Comparison of ENCODE assay signal across 14 mouse cellular contexts in genomic region chr7:143447130-143447529, GRCm38 (mm10). TPM values are rescaled to one million over a fixed set of nuclear protein-coding genes. Genes with fewer than 3 reads are reported as not detected.
A peak's percentile ranks its signal among the peaks of the same experiment; 100 is the strongest.
DNase-seq lines count a peak whose midpoint lies in the region; ATAC-seq lines count a peak whose summit lies in the region.
"Had no signal": no experiment of that assay in that cellular context is flagged by ENCODE, and none has a peak within 500 bp of the region (broad histone marks: within the 10 kb centered on the region; RNA-seq: fewer than 3 reads in every experiment).

No protein-coding gene starts in this region.

- intact Hi-C loops in left cerebral cortex, postnatal 4 days (cut with DNase I), result no loop called here
- intact Hi-C loops in left cerebral cortex, postnatal 36 days (cut with DNase I), result no loop called here

- ATAC-seq in cerebellum, adult (ENCODE audit: insufficient number of reproducible peaks, low FRiP score, low TSS enrichment), result peak; percentile 92
- ATAC-seq: forebrain, postnatal 0 days had no signal

- DNase-seq in cerebellum, postnatal 4 days (ENCODE audit: low spot score in 2 of 2), result no peak
- DNase-seq in left cerebral cortex, postnatal 4 days, result peak; percentile 56
- no peak for DNase-seq in left cerebral cortex, postnatal 36 days (ENCODE audit: low spot score in 2 of 2)
- peak; percentile 86 to 94 for DNase-seq in cerebellum, postnatal 10 days
- DNase-seq in skeletal muscle tissue, adult 2 months (ENCODE audit: low read depth, low spot score), result peak; percentile 31
- no peak for DNase-seq in right cerebral cortex, postnatal 14 days
- DNase-seq in kidney, postnatal 36 days, result no peak
- DNase-seq: forebrain, postnatal 0 days; heart, postnatal 14 days; thymus, postnatal 25 days had no signal

RNA-seq across cellular contexts. Expression of gene Cdkn1c, which starts 13.7 kb away (rescaled TPM):
- 10 to 100 TPM; 47.3 to 47.8 TPM for total RNA-seq in left cerebral cortex, postnatal 4 days (2021)
- total RNA-seq in left cerebral cortex, postnatal 36 days (2021), result 10 to 100 TPM; 11.9 to 14.2 TPM

RNA-seq across cellular contexts. Expression of gene Slc22a18, which starts 26.4 kb away (rescaled TPM):
- not detected for total RNA-seq in left cerebral cortex, postnatal 4 days (2021)
- total RNA-seq in left cerebral cortex, postnatal 36 days (2021), result under 1 TPM; 0.34 to 0.89 TPM
- total RNA-seq: neutrophil, adult 5-6 weeks had no signal

RNA-seq across cellular contexts. Expression of gene Phlda2, which starts 55.8 kb away (rescaled TPM):
- not detected for total RNA-seq in left cerebral cortex, postnatal 4 days (2021)
- not detected for total RNA-seq in left cerebral cortex, postnatal 36 days (2021)
- total RNA-seq: forebrain, postnatal 0 days; heart, postnatal 14 days; layer of hippocampus, postnatal 25 days; left cerebral cortex, postnatal 14 days; neutrophil, adult 5-6 weeks had no signal

Comparison
In these comparisons a context has a peak if more than half of its experiments do, and no peak if none do; other contexts are left out.
1. DNase-seq: peak in left cerebral cortex, postnatal 4 days (single experiment), cerebellum, postnatal 10 days (2 of 2) and skeletal muscle tissue, adult 2 months (single experiment); none in cerebellum, postnatal 4 days (0 of 2), left cerebral cortex, postnatal 36 days (0 of 2), right cerebral cortex, postnatal 14 days (single experiment) and kidney, postnatal 36 days (0 of 2).